Mouse (Mus musculus): ENCODE data around the gene Il3. TPM values are rescaled to one million over a fixed set of nuclear protein-coding genes. Genes with fewer than 3 reads are reported as not detected.

Gene Il3
- total RNA-seq, 2 experiments from 2014 or later, result not detected

Other genes with a start within 250 kb of the Il3 start
- gene Slc22a4, start 239.2 kb downstream of the Il3 start, total RNA-seq (2021), result 1 to 10 TPM; 4.2 to 6.9 TPM
- 10 to 100 TPM; 11.5 to 16.2 TPM for gene Pdlim4, start 198.3 kb downstream of the Il3 start, total RNA-seq (2021)
- 10 to 100 TPM; 20.6 to 29.8 TPM for gene P4ha2, start 167.2 kb downstream of the Il3 start, total RNA-seq (2021)
- gene Csf2, start 17.6 kb downstream of the Il3 start, total RNA-seq (2021), result not detected
- 100 to 1,000 TPM; 181 to 196 TPM for gene Acsl6, start 36.5 kb upstream of the Il3 start, total RNA-seq (2021)
- gene Meikin, start 103.4 kb upstream of the Il3 start, total RNA-seq (2021), result not detected
- 10 to 100 TPM; 34.9 to 36.4 TPM for gene Fnip1, start 170.9 kb upstream of the Il3 start, total RNA-seq (2021)

Measured in layer of hippocampus, postnatal 36 days (tissue).